ENCODE assay signal across 31 mouse cellular contexts in the genomic region with DNA sequence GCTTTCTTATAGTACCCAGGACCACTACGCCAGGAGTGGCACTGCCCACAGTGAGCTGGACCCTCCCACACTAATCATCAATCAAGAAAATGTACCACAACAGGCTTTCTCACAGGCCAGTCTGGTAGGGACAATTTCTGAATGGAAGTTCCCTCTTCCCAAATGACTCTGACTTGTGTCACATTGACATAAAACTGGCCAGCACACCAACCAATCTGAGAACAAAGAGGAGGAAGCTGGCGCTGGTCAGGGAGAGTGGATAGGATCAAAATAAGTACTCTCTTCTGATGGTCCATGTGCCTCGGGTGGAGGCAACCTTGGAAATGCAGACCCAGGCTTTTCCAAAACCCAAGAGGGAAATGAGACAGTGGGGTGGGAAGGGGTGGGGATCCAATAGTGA. TPM values are rescaled to one million over a fixed set of nuclear protein-coding genes. Genes with fewer than 3 reads are reported as not detected.
"Had no signal": no experiment of that assay in that cellular context is flagged by ENCODE, and none has a peak within 500 bp of the region (broad histone marks: within the 10 kb centered on the region; RNA-seq: fewer than 3 reads in every experiment).

No protein-coding gene starts in this region.

- H3K4me3 ChIP-seq: embryonic facial prominence, embryonic 10.5 days; embryonic facial prominence, embryonic 12.5 days; embryonic facial prominence, embryonic 13.5 days; embryonic facial prominence, embryonic 15.5 days; erythroblast, embryonic 14.5 days; forebrain, embryonic 10.5 days; forebrain, embryonic 12.5 days; forebrain, embryonic 13.5 days; forebrain, embryonic 15.5 days; gastrocnemius, adult 2 months; heart, adult 2 months had no signal

- H3K36me3 ChIP-seq: embryonic facial prominence, embryonic 10.5 days; embryonic facial prominence, embryonic 12.5 days; embryonic facial prominence, embryonic 13.5 days; embryonic facial prominence, embryonic 15.5 days; forebrain, embryonic 10.5 days; forebrain, embryonic 12.5 days; forebrain, embryonic 15.5 days had no signal

- ATAC-seq: forebrain, embryonic 13.5 days; forebrain, embryonic 14.5 days; forebrain, embryonic 15.5 days; forebrain, embryonic 16.5 days; forebrain, postnatal 0 days had no signal

- H3K4me1 ChIP-seq: forebrain, embryonic 12.5 days; forebrain, embryonic 13.5 days; forebrain, embryonic 15.5 days had no signal

- H3K9me3 ChIP-seq: embryonic facial prominence, embryonic 10.5 days; embryonic facial prominence, embryonic 12.5 days; embryonic facial prominence, embryonic 13.5 days; embryonic facial prominence, embryonic 15.5 days; forebrain, embryonic 10.5 days; forebrain, embryonic 12.5 days; forebrain, embryonic 13.5 days; forebrain, embryonic 15.5 days had no signal

- H3K27ac ChIP-seq: embryonic facial prominence, embryonic 10.5 days; embryonic facial prominence, embryonic 12.5 days; embryonic facial prominence, embryonic 13.5 days; embryonic facial prominence, embryonic 15.5 days; forebrain, embryonic 12.5 days; forebrain, embryonic 13.5 days; forebrain, embryonic 15.5 days; gastrocnemius, adult 2 months; heart, adult 2 months had no signal

- H3K9ac ChIP-seq: embryonic facial prominence, embryonic 12.5 days; embryonic facial prominence, embryonic 13.5 days; embryonic facial prominence, embryonic 15.5 days; forebrain, embryonic 12.5 days; forebrain, embryonic 13.5 days; forebrain, embryonic 15.5 days; forebrain, postnatal 0 days had no signal

- H3K27me3 ChIP-seq: embryonic facial prominence, embryonic 12.5 days; embryonic facial prominence, embryonic 13.5 days; embryonic facial prominence, embryonic 15.5 days; forebrain, embryonic 12.5 days; forebrain, embryonic 13.5 days; forebrain, embryonic 15.5 days had no signal

- H3K4me2 ChIP-seq: embryonic facial prominence, embryonic 12.5 days; embryonic facial prominence, embryonic 13.5 days; embryonic facial prominence, embryonic 15.5 days; forebrain, embryonic 12.5 days; forebrain, embryonic 13.5 days; forebrain, embryonic 15.5 days had no signal

- DNase-seq: cerebellum, adult 8-10 months; cerebellum, adult 9-10 months; cerebellum, adult 9-11 months; cerebellum, postnatal 10 days; cerebellum, postnatal 14 days; cerebellum, postnatal 25 days; cerebellum, postnatal 36 days; embryo, embryonic 11 days; forebrain, postnatal 0 days; gastrocnemius, adult 2 months; gastrocnemius, postnatal 10 days; gastrocnemius, postnatal 14 days; gastrocnemius, postnatal 25 days; gastrocnemius, postnatal 36 days; heart, adult 2 months had no signal

RNA-seq across cellular contexts. Expression of a gene that starts 26.5 kb away (rescaled TPM):
- total RNA-seq: common myeloid progenitor, adult 5-6 weeks; forebrain, postnatal 0 days; gastrocnemius, adult 18-20 months; gastrocnemius, adult 2 months; gastrocnemius, adult 8-10 months; gastrocnemius, postnatal 10 days; gastrocnemius, postnatal 14 days; gastrocnemius, postnatal 25 days; gastrocnemius, postnatal 36 days; gastrocnemius, postnatal 4 days; granulocyte monocyte progenitor cell, adult 5-6 weeks had no signal
- polyA plus RNA-seq: erythroblast, embryonic 14.5 days; forebrain, embryonic 14.5 days had no signal
